Mouse (Mus musculus) thymus, adult 2 months (tissue): ENCODE measurements around the gene Zfr2.

Source experiments
- CTCF ChIP-seq: fragments of 200-500 bp; IDR thresholded peaks from 2 replicates; pipeline ENCODE4 v1.5.1; 2012; ENCODE audit warnings: mild to moderate bottlenecking, control low read depth, low read length, moderate library complexity, borderline replicate concordance; ENCODE audit not compliant: control insufficient read depth, poor library complexity, insufficient read depth; ENCODE audit errors: extremely low read depth
- POLR2A ChIP-seq: fragments of 200-500 bp; IDR thresholded peaks from 2 replicates; pipeline ENCODE4 v1.6.1; 2012; ENCODE audit warnings: mild to moderate bottlenecking, low read length, control low read depth, moderate library complexity; ENCODE audit not compliant: control insufficient read depth, poor library complexity, insufficient read depth; ENCODE audit errors: extremely low read depth

DNA sequence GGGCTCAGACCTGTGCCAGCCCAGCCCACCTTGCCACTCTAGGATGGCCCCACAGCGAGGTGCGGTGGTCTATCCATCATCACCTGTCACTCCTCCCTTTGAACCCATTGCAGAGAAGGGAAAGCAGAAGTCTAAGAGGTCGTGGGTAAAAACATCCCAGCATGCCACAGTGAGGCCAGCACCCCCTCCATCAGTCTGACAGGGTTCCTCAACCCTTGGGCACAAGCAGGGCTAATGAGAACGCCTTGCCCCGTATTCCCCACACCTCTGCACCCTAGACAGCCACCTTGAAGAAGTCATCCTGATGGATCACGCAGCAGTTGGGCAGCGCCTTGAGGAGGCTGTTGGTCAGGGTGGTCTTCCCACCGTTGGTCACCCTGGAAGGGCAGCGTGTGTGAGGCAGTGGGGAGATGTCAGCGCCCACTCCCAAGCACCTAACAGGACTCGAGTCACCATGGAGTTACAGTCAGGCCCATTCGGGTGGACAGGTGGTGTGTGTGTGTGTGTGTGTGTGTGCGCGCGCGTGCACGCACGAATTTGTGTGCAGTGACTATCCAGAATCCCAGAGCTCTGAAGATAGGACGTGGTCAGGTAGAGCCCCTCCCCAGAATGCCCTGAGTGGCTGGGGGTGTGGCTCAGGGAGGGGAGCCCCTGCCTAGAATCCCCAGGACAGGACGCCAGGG, 32.2 kb upstream of the Zfr2 start:
- no peak for TF ChIP-seq POLR2A
- TF ChIP-seq CTCF: no peak
